In the genomic region with DNA sequence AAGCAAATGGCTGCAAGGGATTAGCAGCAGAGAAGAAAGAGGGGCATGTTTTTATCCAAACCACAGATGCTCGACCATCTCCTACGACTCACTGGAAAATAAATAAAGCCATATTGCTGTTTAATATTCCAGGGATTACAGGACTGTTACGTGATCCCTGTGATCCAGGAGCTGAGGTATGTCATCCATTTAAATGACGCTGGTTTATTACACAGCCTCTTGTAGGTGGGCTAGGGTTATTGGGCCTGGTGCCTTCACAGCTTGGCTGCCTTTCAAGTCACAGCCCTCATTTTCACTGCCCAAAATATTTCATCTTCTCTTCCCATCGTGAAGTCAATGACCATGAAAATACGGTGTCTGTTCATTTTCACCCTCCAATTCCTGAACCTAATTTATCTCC, we compare ENCODE assay signal across 25 mouse cellular contexts.
A peak's percentile ranks its signal among the peaks of the same experiment; 100 is the strongest.
DNase-seq lines count a peak whose midpoint lies in the region; ATAC-seq and TF ChIP-seq lines count a peak whose summit lies in the region.
"Had no signal": no experiment of that assay in that cellular context is flagged by ENCODE, and none has a peak within 500 bp of the region (broad histone marks: within the 10 kb centered on the region; RNA-seq: fewer than 3 reads in every experiment).

No protein-coding gene starts in this region.

- no peak for TF ChIP-seq EP300 in stomach, postnatal 0 days (optimal IDR thresholded peaks at IDR 0.05)

- H3K9me3 ChIP-seq in embryonic facial prominence, embryonic 14.5 days (ENCODE audit: control insufficient read depth, low read length): no peaks in the 10 kb centered on the region
- no peaks in the 10 kb centered on the region for H3K9me3 ChIP-seq in embryonic facial prominence, embryonic 10.5 days
- H3K9me3 ChIP-seq in stomach, embryonic 16.5 days (replicated peaks; ENCODE audit: control insufficient read depth, low read length): no peaks in the 10 kb centered on the region
- H3K9me3 ChIP-seq in stomach, postnatal 0 days (ENCODE audit: control insufficient read depth, low read length): no peaks in the 10 kb centered on the region
- no peaks in the 10 kb centered on the region for H3K9me3 ChIP-seq in limb, embryonic 15.5 days
- H3K9me3 ChIP-seq: embryonic facial prominence, embryonic 12.5 days; forebrain, embryonic 12.5 days; forebrain, embryonic 15.5 days; heart, embryonic 10.5 days; heart, embryonic 13.5 days had no signal

- no peak for TF ChIP-seq CTCF in stomach, postnatal 0 days (IDR thresholded peaks at IDR 0.05; ENCODE audit: low read depth)

- WGBS in embryonic facial prominence, embryonic 14.5 days: 38% methylated on average over 6 of the region's 6 CpGs
- WGBS in embryonic facial prominence, embryonic 10.5 days: 89% methylated on average over 6 of the region's 6 CpGs
- WGBS in stomach, embryonic 16.5 days: 52% methylated on average over 6 of the region's 6 CpGs
- 50% methylated on average over 6 of the region's 6 CpGs for WGBS in stomach, postnatal 0 days
- WGBS in limb, embryonic 15.5 days: 30% methylated on average over 6 of the region's 6 CpGs

- H3K9ac ChIP-seq in embryonic facial prominence, embryonic 14.5 days (ENCODE audit: low read depth, low read length): no peak overlapping the region
- no peak overlapping the region for H3K9ac ChIP-seq in stomach, embryonic 16.5 days (ENCODE audit: low read length)
- no peak overlapping the region for H3K9ac ChIP-seq in stomach, postnatal 0 days (ENCODE audit: low read length)
- H3K9ac ChIP-seq in limb, embryonic 15.5 days: no peak overlapping the region
- H3K9ac ChIP-seq: embryonic facial prominence, embryonic 12.5 days; forebrain, embryonic 12.5 days; forebrain, embryonic 15.5 days; heart, embryonic 13.5 days; hindbrain, embryonic 14.5 days had no signal

- DNase-seq in embryonic facial prominence, embryonic 14.5 days (ENCODE audit: low spot score): peak; percentile 39
- DNase-seq in embryonic facial prominence, embryonic 10.5 days (ENCODE audit: low spot score): no peak
- no peak for DNase-seq in stomach, postnatal 0 days (ENCODE audit: low spot score)
- no peak for DNase-seq in right cerebral cortex, postnatal 36 days (ENCODE audit: low spot score in 2 of 2)
- DNase-seq: adrenal gland, adult 8-10 months; adrenal gland, postnatal 25 days; cerebellum, adult 11-12 months; cerebellum, adult 9-10 months; gastrocnemius, postnatal 36 days; heart, adult 2 months; heart, postnatal 14 days; heart, postnatal 4 days had no signal

- H3K4me3 ChIP-seq in embryonic facial prominence, embryonic 14.5 days (ENCODE audit: low read depth, low read length): no peak overlapping the region
- H3K4me3 ChIP-seq in embryonic facial prominence, embryonic 10.5 days: no peak overlapping the region
- H3K4me3 ChIP-seq in stomach, embryonic 16.5 days (replicated peaks; ENCODE audit: low read length): no peak overlapping the region
- no peak overlapping the region for H3K4me3 ChIP-seq in stomach, postnatal 0 days (ENCODE audit: low read depth, low read length)
- no peak overlapping the region for H3K4me3 ChIP-seq in limb, embryonic 15.5 days
- H3K4me3 ChIP-seq: embryonic facial prominence, embryonic 12.5 days; erythroblast, embryonic 14.5 days; forebrain, embryonic 12.5 days; forebrain, embryonic 15.5 days; heart, adult 2 months; heart, embryonic 10.5 days; heart, embryonic 13.5 days had no signal

- H3K4me2 ChIP-seq in embryonic facial prominence, embryonic 14.5 days (ENCODE audit: low read depth, low read length): no peak overlapping the region
- H3K4me2 ChIP-seq in stomach, embryonic 16.5 days (ENCODE audit: low read depth, low read length): no peak overlapping the region
- H3K4me2 ChIP-seq in stomach, postnatal 0 days (replicated peaks; ENCODE audit: low read depth): no peak overlapping the region
- no peak overlapping the region for H3K4me2 ChIP-seq in limb, embryonic 15.5 days
- H3K4me2 ChIP-seq: embryonic facial prominence, embryonic 12.5 days; forebrain, embryonic 12.5 days; forebrain, embryonic 15.5 days; heart, embryonic 13.5 days; hindbrain, embryonic 14.5 days had no signal

- no peaks in the 10 kb centered on the region for H3K27me3 ChIP-seq in embryonic facial prominence, embryonic 14.5 days (replicated peaks; ENCODE audit: control insufficient read depth, insufficient read depth, low read length)
- no peaks in the 10 kb centered on the region for H3K27me3 ChIP-seq in embryonic facial prominence, embryonic 10.5 days (replicated peaks; ENCODE audit: low read depth, poor library complexity, severe bottlenecking)
- no peaks in the 10 kb centered on the region for H3K27me3 ChIP-seq in stomach, embryonic 16.5 days (ENCODE audit: control insufficient read depth, insufficient read depth, low read length)
- no peaks in the 10 kb centered on the region for H3K27me3 ChIP-seq in stomach, postnatal 0 days (ENCODE audit: control insufficient read depth, insufficient read depth, low read length)
- no peaks in the 10 kb centered on the region for H3K27me3 ChIP-seq in limb, embryonic 15.5 days
- H3K27me3 ChIP-seq: embryonic facial prominence, embryonic 12.5 days; forebrain, embryonic 12.5 days; forebrain, embryonic 15.5 days; heart, embryonic 13.5 days had no signal

- no peak overlapping the region for H3K27ac ChIP-seq in embryonic facial prominence, embryonic 14.5 days (replicated peaks; ENCODE audit: low read depth, low read length)
- H3K27ac ChIP-seq in embryonic facial prominence, embryonic 10.5 days (replicated peaks): no peak overlapping the region
- H3K27ac ChIP-seq in stomach, embryonic 16.5 days (ENCODE audit: low read length): no peak overlapping the region
- H3K27ac ChIP-seq in stomach, postnatal 0 days (replicated peaks): no peak overlapping the region
- H3K27ac ChIP-seq in limb, embryonic 15.5 days: no peak overlapping the region
- H3K27ac ChIP-seq: embryonic facial prominence, embryonic 12.5 days; forebrain, embryonic 12.5 days; forebrain, embryonic 15.5 days; heart, adult 2 months; heart, embryonic 10.5 days; heart, embryonic 13.5 days; hindbrain, embryonic 14.5 days; hindbrain, postnatal 0 days had no signal

- H3K4me1 ChIP-seq in embryonic facial prominence, embryonic 14.5 days (ENCODE audit: control insufficient read depth, insufficient read depth, low read length): no peaks in the 10 kb centered on the region
- no peaks in the 10 kb centered on the region for H3K4me1 ChIP-seq in embryonic facial prominence, embryonic 10.5 days
- no peaks in the 10 kb centered on the region for H3K4me1 ChIP-seq in stomach, embryonic 16.5 days (ENCODE audit: control insufficient read depth, insufficient read depth, low read length)
- no peaks in the 10 kb centered on the region for H3K4me1 ChIP-seq in stomach, postnatal 0 days (replicated peaks; ENCODE audit: control insufficient read depth, insufficient read depth)
- H3K4me1 ChIP-seq in limb, embryonic 15.5 days: no peaks in the 10 kb centered on the region
- H3K4me1 ChIP-seq: embryonic facial prominence, embryonic 12.5 days; forebrain, embryonic 12.5 days; forebrain, embryonic 15.5 days; heart, embryonic 10.5 days; heart, embryonic 13.5 days had no signal

- H3K36me3 ChIP-seq in embryonic facial prominence, embryonic 14.5 days (ENCODE audit: control insufficient read depth, insufficient read depth, low read length): no peaks in the 10 kb centered on the region
- H3K36me3 ChIP-seq in embryonic facial prominence, embryonic 10.5 days (replicated peaks): no peaks in the 10 kb centered on the region
- H3K36me3 ChIP-seq in stomach, embryonic 16.5 days (ENCODE audit: control insufficient read depth, insufficient read depth, low read length): no peaks in the 10 kb centered on the region
- no peaks in the 10 kb centered on the region for H3K36me3 ChIP-seq in stomach, postnatal 0 days (ENCODE audit: control insufficient read depth, insufficient read depth, low read length)
- no peaks in the 10 kb centered on the region for H3K36me3 ChIP-seq in limb, embryonic 15.5 days
- H3K36me3 ChIP-seq: embryonic facial prominence, embryonic 12.5 days; forebrain, embryonic 12.5 days; forebrain, embryonic 15.5 days; heart, embryonic 10.5 days; heart, embryonic 13.5 days had no signal

- ATAC-seq in embryonic facial prominence, embryonic 14.5 days (ENCODE audit: low read depth): no peak
- peak; percentile 58; the same call in 1 of the 2 replicates for ATAC-seq in stomach, embryonic 16.5 days (ENCODE audit: insufficient read depth, low FRiP score)
- ATAC-seq in stomach, postnatal 0 days (ENCODE audit: low FRiP score, low TSS enrichment): no peak
- ATAC-seq in limb, embryonic 15.5 days (ENCODE audit: insufficient number of reproducible peaks, low FRiP score, low TSS enrichment, low read depth): 0 out of 2 replicates have a peak, but pooled peaks have one; percentile 30
- ATAC-seq: activated CD4-positive, CD25-positive, alpha-beta regulatory T cell, adult 4 months; CD4-positive, CD25-positive, alpha-beta regulatory T cell, adult 4 months; forebrain, embryonic 15.5 days; hindbrain, postnatal 0 days; inflammation-experienced regulatory T-cells, adult 6 months had no signal

Comparison
In these comparisons a context has a peak if more than half of its experiments do, and no peak if none do; other contexts are left out.
1. ATAC-seq: peak in stomach, embryonic 16.5 days (single experiment) and limb, embryonic 15.5 days (single experiment); none in embryonic facial prominence, embryonic 14.5 days (single experiment) and stomach, postnatal 0 days (single experiment).